Mouse (Mus musculus): Measurements from ENCODE around the gene Map3k20. TPM values are rescaled to one million over a fixed set of nuclear protein-coding genes. Genes with fewer than 3 reads are reported as not detected.

The Map3k20 gene
- total RNA-seq, 2 experiments from 2014 or later, result 29.5 to 40.1 TPM

DNA sequence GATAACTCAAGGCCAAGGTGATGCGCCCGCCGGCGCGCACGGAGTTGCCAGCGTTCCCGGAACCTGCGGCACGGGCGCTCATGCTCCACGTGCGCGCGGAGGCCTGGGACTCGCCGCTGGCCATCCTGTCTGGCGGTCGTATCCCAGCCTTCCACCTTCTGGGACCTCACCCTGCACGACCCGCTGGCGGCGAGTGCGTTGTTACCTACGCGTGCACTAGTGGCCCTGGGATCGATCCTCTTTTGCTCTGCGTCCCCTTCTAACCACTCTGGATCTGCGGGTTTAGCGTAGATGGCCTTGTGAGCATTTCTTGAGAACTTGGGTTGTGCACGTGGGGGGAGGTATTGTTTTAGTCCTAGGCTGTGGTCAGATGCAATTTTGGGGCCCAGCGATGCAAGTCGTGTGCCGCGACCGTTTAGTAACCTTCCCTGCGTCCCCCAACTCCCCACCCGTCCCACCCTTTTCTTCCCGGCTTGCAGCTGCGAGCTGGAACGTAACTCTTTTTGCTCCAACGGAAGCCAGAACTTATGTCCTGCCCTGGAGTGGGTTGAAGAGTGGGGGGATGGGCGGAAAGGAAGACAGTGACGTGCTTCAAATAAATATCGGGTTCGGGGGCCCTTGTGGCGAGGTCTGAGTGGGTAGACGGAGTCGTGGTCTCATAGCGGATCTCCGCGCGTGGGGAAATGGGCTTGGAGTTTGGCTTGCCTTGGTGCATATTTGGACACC, 191.2 kb downstream of the Map3k20 start:
- DNase-seq (ENCODE audit: low spot score in 2 of 2), result no peak

DNA sequence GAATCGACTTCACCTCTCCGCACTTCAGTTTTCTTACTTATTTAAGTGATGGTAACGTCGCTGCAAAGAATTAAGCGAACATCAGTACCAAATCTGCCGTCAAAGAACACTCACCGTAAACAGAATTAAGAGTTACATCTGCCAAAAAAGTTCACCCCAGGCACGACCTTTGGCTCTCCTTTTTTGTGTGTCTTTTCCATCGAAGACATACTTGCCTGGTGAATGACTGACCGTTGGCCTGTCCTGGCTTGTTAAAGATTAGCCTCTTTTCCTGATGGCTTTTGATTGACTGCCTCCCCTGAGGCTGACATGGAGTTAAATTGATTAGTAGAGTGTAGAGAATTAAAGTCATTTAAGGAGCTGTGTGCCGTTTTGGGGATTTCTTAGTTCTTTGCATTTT, 191.8 kb downstream of the Map3k20 start:
- DNase-seq (ENCODE audit: low spot score in 2 of 2), result no peak

DNA sequence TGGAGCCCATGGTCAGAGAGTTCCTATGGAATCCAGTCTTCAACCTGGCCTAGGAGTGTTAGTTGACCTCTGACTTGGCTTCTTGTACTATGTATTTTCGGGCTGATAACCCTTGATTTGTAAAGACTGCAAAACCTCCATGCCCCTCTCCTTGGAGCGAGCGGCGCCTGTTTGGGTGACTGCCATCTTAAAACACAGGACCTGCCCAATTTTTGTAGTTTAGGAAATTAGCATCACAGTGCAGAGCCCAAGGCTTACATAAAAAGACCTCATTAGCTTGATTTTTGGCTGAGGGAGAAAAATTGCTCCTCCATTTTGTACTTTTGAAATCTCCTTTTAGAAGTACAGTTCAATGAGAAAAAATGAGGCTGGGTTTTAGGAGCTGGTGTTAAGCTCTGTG, 192.7 kb downstream of the Map3k20 start:
- no peak for DNase-seq (ENCODE audit: low spot score in 2 of 2)

DNA sequence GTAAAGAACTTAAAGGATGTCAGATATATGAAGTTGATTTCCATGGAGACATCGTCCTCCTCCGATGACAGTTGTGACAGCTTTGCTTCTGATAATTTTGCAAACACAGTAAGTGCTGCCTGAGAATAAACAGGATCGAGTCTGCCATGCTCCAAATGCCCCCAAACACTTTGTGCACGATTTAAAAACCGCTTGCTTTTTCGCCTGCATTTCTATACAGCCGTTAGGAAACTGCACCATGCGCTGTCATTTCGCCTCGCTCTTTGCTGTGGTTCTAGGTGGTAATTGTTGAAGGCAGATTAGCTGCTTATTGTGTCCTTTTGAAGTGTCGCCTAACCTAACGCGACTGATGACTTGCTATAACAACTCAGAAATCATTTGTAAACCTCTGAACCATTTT, 193.5 kb downstream of the Map3k20 start:
- no peak for DNase-seq (ENCODE audit: low spot score in 2 of 2)

DNA sequence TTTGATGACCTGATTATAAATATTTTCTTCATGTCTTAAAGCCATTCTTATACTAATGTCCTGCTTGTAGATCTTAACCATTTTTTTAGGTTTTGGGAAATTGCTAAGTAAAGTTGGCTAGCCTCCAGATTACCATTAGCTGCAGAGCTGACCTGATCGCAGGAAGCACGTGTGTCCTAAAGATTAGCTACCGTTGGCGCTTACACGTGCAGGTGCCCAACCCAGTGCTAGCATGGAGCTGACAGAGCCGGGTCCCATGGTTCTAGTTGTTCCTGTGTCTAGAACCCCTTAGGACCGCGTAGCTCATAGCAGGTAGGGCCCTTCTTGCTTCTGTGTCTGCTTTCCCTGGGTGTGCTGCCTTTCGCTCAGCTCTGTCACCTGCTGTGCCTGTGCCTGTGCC, 194.4 kb downstream of the Map3k20 start:
- no peak for DNase-seq (ENCODE audit: low spot score in 2 of 2)

DNA sequence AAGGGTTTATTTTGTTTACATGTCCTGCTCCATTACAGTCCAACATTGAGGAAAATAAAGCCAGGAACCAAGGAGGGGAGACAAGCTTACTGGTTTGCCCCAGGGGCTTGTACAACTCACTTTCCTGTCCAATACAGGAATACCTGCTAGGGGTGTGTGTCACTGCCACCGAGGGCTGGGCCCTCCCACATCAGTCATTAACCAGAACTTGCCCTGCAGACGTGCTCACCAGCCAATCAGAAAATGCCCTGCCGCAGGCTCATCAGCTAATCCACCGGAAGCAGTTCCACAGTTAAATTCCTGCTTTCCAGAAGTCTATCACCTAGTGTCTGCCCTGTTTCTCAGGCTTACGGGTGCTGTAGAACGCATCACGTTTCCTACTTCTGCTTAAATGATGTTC, 206.2 kb downstream of the Map3k20 start:
- no peak for DNase-seq (ENCODE audit: low spot score in 2 of 2)

Other genes with a start within 250 kb of the Map3k20 start
- 1 to 10 TPM; 2.0 to 2.8 TPM for gene Cdca7, start 190.5 kb downstream of the Map3k20 start, total RNA-seq (2021)

All from adrenal gland, adult 18-20 months (tissue).